Mouse (Mus musculus): ENCODE measurements around the gene Tmem266. TPM values are rescaled to one million over a fixed set of nuclear protein-coding genes. Genes with fewer than 3 reads are reported as not detected.

Gene Tmem266
- total and polyA plus RNA-seq, 2 experiments, result 1.5 TPM

- no peak for DNase-seq (ENCODE audit: extremely low read depth, low read depth, low spot score)
- Histone ChIP-seq H3K27ac (replicated peaks; ENCODE audit: insufficient read depth, low read depth, low read length) (no peak overlapping the region), H3K36me3 (ENCODE audit: control insufficient read depth, insufficient read depth, low read length) (no peaks in the 10 kb centered on the region), H3K79me2 (ENCODE audit: control insufficient read depth, insufficient read depth, low read length) (no peaks in the 10 kb centered on the region), H3K27me3 (ENCODE audit: control insufficient read depth, insufficient read depth, low read length) (no peaks in the 10 kb centered on the region), H3K9ac (ENCODE audit: low read depth, low read length) (no peak overlapping the region), H3K4me1 (ENCODE audit: control insufficient read depth, insufficient read depth, low read length) (peaks cover 3% of the 10 kb centered on the region; the same call in 1 of the 2 replicates), H3K4me3 (ENCODE audit: insufficient read depth, low read depth, low read length) (no peak overlapping the region)
- TF ChIP-seq CTCF (IDR thresholded peaks at IDR 0.05; ENCODE audit: low read depth, low read length) (no peak), POLR2A (IDR thresholded peaks at IDR 0.05; ENCODE audit: extremely low read depth, insufficient read depth, low read length) (no peak)
- WGBS, result 87% methylated on average over 1 of the region's 1 CpGs
These were observed 30.5 kb downstream of the Tmem266 start for GRCm38 (mm10) chr9:55357164-55357563.

GRCm38 (mm10) chr9:55360372-55360771, 33.7 kb downstream of the Tmem266 start:
- 72% methylated on average over 3 of the region's 3 CpGs for WGBS
- DNase-seq (ENCODE audit: extremely low read depth, low read depth, low spot score), result no peak
- H3K36me3 ChIP-seq (ENCODE audit: control insufficient read depth, insufficient read depth, low read length), result no peaks in the 10 kb centered on the region
- no peaks in the 10 kb centered on the region for H3K79me2 ChIP-seq (ENCODE audit: control insufficient read depth, insufficient read depth, low read length)
- H3K4me1 ChIP-seq (ENCODE audit: control insufficient read depth, insufficient read depth, low read length), result 0 out of 2 replicates have a peak, but pooled peaks cover under 1% of the 10 kb centered on the region
- H3K4me3 ChIP-seq (ENCODE audit: insufficient read depth, low read depth, low read length), result no peak overlapping the region
- H3K9ac ChIP-seq (ENCODE audit: low read depth, low read length), result no peak overlapping the region
- TF ChIP-seq CTCF (IDR thresholded peaks at IDR 0.05; ENCODE audit: low read depth, low read length) (no peak), POLR2A (IDR thresholded peaks at IDR 0.05; ENCODE audit: extremely low read depth, insufficient read depth, low read length) (no peak)
- no peaks in the 10 kb centered on the region for H3K27me3 ChIP-seq (ENCODE audit: control insufficient read depth, insufficient read depth, low read length)
- H3K27ac ChIP-seq (replicated peaks; ENCODE audit: insufficient read depth, low read depth, low read length), result no peak overlapping the region

- H3K27ac ChIP-seq (replicated peaks; ENCODE audit: insufficient read depth, low read depth, low read length), result no peak overlapping the region
- no peaks in the 10 kb centered on the region for H3K27me3 ChIP-seq (ENCODE audit: control insufficient read depth, insufficient read depth, low read length)
- no peaks in the 10 kb centered on the region for H3K79me2 ChIP-seq (ENCODE audit: control insufficient read depth, insufficient read depth, low read length)
- no peak for DNase-seq (ENCODE audit: extremely low read depth, low read depth, low spot score)
- no peak overlapping the region for H3K9ac ChIP-seq (ENCODE audit: low read depth, low read length)
- H3K4me1 ChIP-seq (ENCODE audit: control insufficient read depth, insufficient read depth, low read length), result no peaks in the 10 kb centered on the region
- WGBS, result 68% methylated on average over 7 of the region's 7 CpGs
- H3K36me3 ChIP-seq (ENCODE audit: control insufficient read depth, insufficient read depth, low read length), result no peaks in the 10 kb centered on the region
- TF ChIP-seq POLR2A (IDR thresholded peaks at IDR 0.05; ENCODE audit: extremely low read depth, insufficient read depth, low read length), result no peak
- no peak for TF ChIP-seq CTCF (IDR thresholded peaks at IDR 0.05; ENCODE audit: low read depth, low read length)
- no peak overlapping the region for H3K4me3 ChIP-seq (ENCODE audit: insufficient read depth, low read depth, low read length)
These were observed 34.1 kb downstream of the Tmem266 start for GRCm38 (mm10) chr9:55360861-55361260.

- no peak for DNase-seq (ENCODE audit: extremely low read depth, low read depth, low spot score)
- TF ChIP-seq CTCF (IDR thresholded peaks at IDR 0.05; ENCODE audit: low read depth, low read length) (no peak), POLR2A (IDR thresholded peaks at IDR 0.05; ENCODE audit: extremely low read depth, insufficient read depth, low read length) (no peak)
- WGBS, result 64% methylated on average over 5 of the region's 5 CpGs
These were observed 35.3 kb downstream of the Tmem266 start for GRCm38 (mm10) chr9:55361969-55362368.

GRCm38 (mm10) chr9:55363707-55364106, 37.0 kb downstream of the Tmem266 start:
- Histone ChIP-seq H3K4me3 (ENCODE audit: insufficient read depth, low read depth, low read length) (no peak overlapping the region), H3K79me2 (ENCODE audit: control insufficient read depth, insufficient read depth, low read length) (no peaks in the 10 kb centered on the region), H3K36me3 (ENCODE audit: control insufficient read depth, insufficient read depth, low read length) (no peaks in the 10 kb centered on the region), H3K9ac (ENCODE audit: low read depth, low read length) (no peak overlapping the region), H3K27me3 (ENCODE audit: control insufficient read depth, insufficient read depth, low read length) (no peaks in the 10 kb centered on the region), H3K4me1 (ENCODE audit: control insufficient read depth, insufficient read depth, low read length) (no peaks in the 10 kb centered on the region), H3K27ac (replicated peaks; ENCODE audit: insufficient read depth, low read depth, low read length) (no peak overlapping the region)
- TF ChIP-seq CTCF (IDR thresholded peaks at IDR 0.05; ENCODE audit: low read depth, low read length) (no peak), POLR2A (IDR thresholded peaks at IDR 0.05; ENCODE audit: extremely low read depth, insufficient read depth, low read length) (no peak)
- no peak for DNase-seq (ENCODE audit: extremely low read depth, low read depth, low spot score)

More at GRCm38 (mm10) chr9:55361969-55362368, 35.3 kb downstream of the Tmem266 start:
- no peaks in the 10 kb centered on the region for H3K36me3 ChIP-seq (ENCODE audit: control insufficient read depth, insufficient read depth, low read length)
- no peak overlapping the region for H3K9ac ChIP-seq (ENCODE audit: low read depth, low read length)
- H3K4me1 ChIP-seq (ENCODE audit: control insufficient read depth, insufficient read depth, low read length), result no peaks in the 10 kb centered on the region
- H3K79me2 ChIP-seq (ENCODE audit: control insufficient read depth, insufficient read depth, low read length), result no peaks in the 10 kb centered on the region
- H3K4me3 ChIP-seq (ENCODE audit: insufficient read depth, low read depth, low read length), result no peak overlapping the region
- no peak overlapping the region for H3K27ac ChIP-seq (replicated peaks; ENCODE audit: insufficient read depth, low read depth, low read length)
- H3K27me3 ChIP-seq (ENCODE audit: control insufficient read depth, insufficient read depth, low read length), result no peaks in the 10 kb centered on the region

- Histone ChIP-seq H3K4me3 (ENCODE audit: insufficient read depth, low read depth, low read length) (no peak overlapping the region), H3K9ac (ENCODE audit: low read depth, low read length) (no peak overlapping the region), H3K27me3 (ENCODE audit: control insufficient read depth, insufficient read depth, low read length) (no peaks in the 10 kb centered on the region), H3K27ac (replicated peaks; ENCODE audit: insufficient read depth, low read depth, low read length) (no peak overlapping the region), H3K36me3 (ENCODE audit: control insufficient read depth, insufficient read depth, low read length) (no peaks in the 10 kb centered on the region), H3K4me1 (ENCODE audit: control insufficient read depth, insufficient read depth, low read length) (no peaks in the 10 kb centered on the region), H3K79me2 (ENCODE audit: control insufficient read depth, insufficient read depth, low read length) (no peaks in the 10 kb centered on the region)
- 59% methylated on average over 3 of the region's 3 CpGs for WGBS
- no peak for DNase-seq (ENCODE audit: extremely low read depth, low read depth, low spot score)
- no peak for TF ChIP-seq CTCF (IDR thresholded peaks at IDR 0.05; ENCODE audit: low read depth, low read length)
- TF ChIP-seq POLR2A (IDR thresholded peaks at IDR 0.05; ENCODE audit: extremely low read depth, insufficient read depth, low read length), result no peak
These were observed 41.3 kb downstream of the Tmem266 start for GRCm38 (mm10) chr9:55368011-55368410.
